Mouse (Mus musculus) heart, embryonic 14.5 days (tissue): ENCODE data around the gene Col5a1. TPM values are rescaled to one million over a fixed set of nuclear protein-coding genes. Genes with fewer than 3 reads are reported as not detected.

Source experiments
- ATAC-seq: fragments of 200-750 bp; cut with Nextera tagmentation; 2 replicates; pipeline ENCODE4 v1.8.0; 2017; ENCODE audit warnings: low read depth, moderate TSS enrichment; ENCODE audit not compliant: insufficient number of reproducible peaks, insufficient read depth, low FRiP score
- H3K27ac ChIP-seq, 2 experiments: fragments of 200-500 bp in 1 of 2; fragments of 300-500 bp in 1 of 2; sonication (generic) in 1 of 2; replicated peaks in 1 of 2; 2 replicates each; pipeline ENCODE4 v1.5.1; 2012 to 2014; ENCODE audit warnings: low read depth in 2 of 2, low read length in 2 of 2, control low read depth in 1 of 2, mild to moderate bottlenecking in 1 of 2, mixed read lengths in 1 of 2; ENCODE audit not compliant: control insufficient read depth in 1 of 2, insufficient read depth in 1 of 2
- H3K27me3 ChIP-seq: fragments of 300-500 bp; sonication (generic); 2 replicates; pipeline ENCODE4 v1.6.1; 2014; ENCODE audit warnings: mild to moderate bottlenecking, low read length, control low read depth; ENCODE audit not compliant: control insufficient read depth, insufficient read depth
- H3K36me3 ChIP-seq: fragments of 300-500 bp; sonication (generic); 2 replicates; pipeline ENCODE4 v1.6.1; 2014; ENCODE audit warnings: mild to moderate bottlenecking, control low read depth, low read length, mixed read lengths; ENCODE audit not compliant: control insufficient read depth, insufficient read depth
- H3K4me1 ChIP-seq, 2 experiments: fragments of 200-500 bp in 1 of 2; fragments of 300-500 bp in 1 of 2; sonication (generic) in 1 of 2; 2 replicates each; pipeline ENCODE4 v1.6.1; 2012 to 2014; ENCODE audit warnings: low read length in 2 of 2, control low read depth in 1 of 2, mixed read lengths in 1 of 2; ENCODE audit not compliant: control insufficient read depth in 2 of 2, insufficient read depth in 2 of 2
- H3K4me2 ChIP-seq: fragments of 300-500 bp; sonication (generic); 2 replicates; pipeline ENCODE4 v1.6.1; 2014; ENCODE audit warnings: mild to moderate bottlenecking, low read length
- H3K4me3 ChIP-seq, 2 experiments: fragments of 200-500 bp in 1 of 2; fragments of 300-500 bp in 1 of 2; sonication (generic) in 1 of 2; 2 replicates each; pipeline ENCODE4 v1.5.1; 2012 to 2014; ENCODE audit warnings: low read length in 2 of 2, mild to moderate bottlenecking in 2 of 2, control low read depth in 1 of 2, low read depth in 1 of 2, moderate library complexity in 1 of 2; ENCODE audit not compliant: control insufficient read depth in 1 of 2, insufficient read depth in 1 of 2
- H3K9ac ChIP-seq: fragments of 300-500 bp; sonication (generic); 2 replicates; pipeline ENCODE4 v1.6.1; 2014; ENCODE audit warnings: mild to moderate bottlenecking, low read length
- H3K9me3 ChIP-seq: fragments of 300-500 bp; sonication (generic); 2 replicates; pipeline ENCODE4 v1.6.1; 2016; ENCODE audit warnings: low read length, control low read depth; ENCODE audit not compliant: control insufficient read depth
- WGBS: fragments of 180-500 bp; shearing (Covaris S2); extraction: QIAGEN DNeasy Blood & Tissue Kit; methylation state at CpG from one replicate; pipeline ENCODE4 v1.1.7; 2014; 5-methylcytosine and 5-hydroxymethylcytosine counted together
- polyA plus RNA-seq: library from polyadenylated mRNA; unstranded; fragments of >200 nt; fragmentation: Nextera tagmentation; extraction: Ambion mirVana; gene quantifications from 2 replicates; pipeline ENCODE4 v1.2.1, GENCODE M21; 2014

Col5a1 gene
- polyA plus RNA-seq, 1 experiment from 2014 or later = 70.0 TPM

GRCm38 (mm10) chr2:27983884-27984283 lies 97.7 kb downstream of the Col5a1 start:
- 52% methylated on average over 3 of the region's 3 CpGs for WGBS

GRCm38 (mm10) chr2:27986751-27987150 lies 100.5 kb downstream of the Col5a1 start:
- Histone ChIP-seq H3K9me3 (no peaks in the 10 kb centered on the region), H3K36me3 (peaks cover 58% of the 10 kb centered on the region), H3K27me3 (no peaks in the 10 kb centered on the region), H3K4me3 (no peak overlapping the region), H3K4me1 (no peaks in the 10 kb centered on the region), H3K27ac (no peak overlapping the region), H3K9ac (no peak overlapping the region), H3K4me2 (no peak overlapping the region)
- no peak for ATAC-seq
- WGBS = 85% methylated on average over 4 of the region's 4 CpGs

More at GRCm38 (mm10) chr2:27983884-27984283, 97.7 kb downstream of the Col5a1 start:
- Histone ChIP-seq H3K36me3 (peaks cover 49% of the 10 kb centered on the region), H3K4me2 (no peak overlapping the region), H3K4me1 (no peaks in the 10 kb centered on the region), H3K9me3 (no peaks in the 10 kb centered on the region), H3K27me3 (no peaks in the 10 kb centered on the region), H3K27ac (no peak overlapping the region), H3K4me3 (no peak overlapping the region), H3K9ac (no peak overlapping the region)
- ATAC-seq = no peak

- H3K9me3 ChIP-seq = no peaks in the 10 kb centered on the region
- H3K4me2 ChIP-seq = no peak overlapping the region
- H3K4me3 ChIP-seq = no peak overlapping the region
- ATAC-seq = no peak
- H3K36me3 ChIP-seq = peaks cover 57% of the 10 kb centered on the region
- peaks cover 0 to 3% of the 10 kb centered on the region in 2 experiments; a peak in 1 of 4 replicates for H3K4me1 ChIP-seq
- H3K27me3 ChIP-seq = no peaks in the 10 kb centered on the region
- H3K27ac ChIP-seq = no peak overlapping the region
- 78% methylated on average over 11 of the region's 13 CpGs for WGBS
- H3K9ac ChIP-seq = no peak overlapping the region
Observed at GRCm38 (mm10) chr2:27990430-27991211, 104.4 kb downstream of the Col5a1 start.

GRCm38 (mm10) chr2:27993416-27993815 lies 107.2 kb downstream of the Col5a1 start:
- no peak overlapping the region for H3K4me2 ChIP-seq
- no peaks in the 10 kb centered on the region for H3K9me3 ChIP-seq
- H3K4me3 ChIP-seq = no peak overlapping the region
- whole genome bisulfite sequencing = 53% methylated on average over 5 of the region's 5 CpGs
- no peak overlapping the region for H3K27ac ChIP-seq
- no peak overlapping the region for H3K9ac ChIP-seq
- peaks cover 0 to 3% of the 10 kb centered on the region in 2 experiments; a peak in 1 of 4 replicates for H3K4me1 ChIP-seq
- no peak; the same call in 1 of the 2 replicates for ATAC-seq
- peaks cover 52% of the 10 kb centered on the region for H3K36me3 ChIP-seq
- no peaks in the 10 kb centered on the region for H3K27me3 ChIP-seq

GRCm38 (mm10) chr2:27999996-28000583 lies 113.9 kb downstream of the Col5a1 start:
- ATAC-seq = no peak
- peaks cover 62% of the 10 kb centered on the region for H3K36me3 ChIP-seq
- 80% methylated on average over 9 of the region's 9 CpGs for WGBS
- no peaks in the 10 kb centered on the region for H3K27me3 ChIP-seq
- H3K9me3 ChIP-seq = no peaks in the 10 kb centered on the region
- H3K4me3 ChIP-seq = no peak overlapping the region
- peaks cover under 1 to 1% of the 10 kb centered on the region in 2 experiments; a peak in 2 of 4 replicates for H3K4me1 ChIP-seq
- no peak overlapping the region for H3K4me2 ChIP-seq
- no peak overlapping the region for H3K27ac ChIP-seq
- no peak overlapping the region for H3K9ac ChIP-seq

- no peak for ATAC-seq
- H3K27ac ChIP-seq = no peak overlapping the region
- H3K27me3 ChIP-seq = no peaks in the 10 kb centered on the region
- no peak overlapping the region for H3K4me3 ChIP-seq
- WGBS = 73% methylated on average over 3 of the region's 3 CpGs
- H3K9me3 ChIP-seq = no peaks in the 10 kb centered on the region
- H3K36me3 ChIP-seq = peaks cover 59% of the 10 kb centered on the region
- H3K4me1 ChIP-seq = peaks cover 3 to 5% of the 10 kb centered on the region in 2 experiments; a peak in 2 of 4 replicates
- no peak overlapping the region for H3K9ac ChIP-seq
- H3K4me2 ChIP-seq = no peak overlapping the region
Observed at GRCm38 (mm10) chr2:28000660-28001059, 114.4 kb downstream of the Col5a1 start.

- Histone ChIP-seq H3K4me2 (no peak overlapping the region), H3K9me3 (no peaks in the 10 kb centered on the region), H3K9ac (no peak overlapping the region), H3K27ac (no peak overlapping the region), H3K4me3 (no peak overlapping the region), H3K4me1 (peaks cover 3 to 5% of the 10 kb centered on the region in 2 experiments; a peak in 2 of 4 replicates), H3K27me3 (no peaks in the 10 kb centered on the region), H3K36me3 (peaks cover 58% of the 10 kb centered on the region)
- no peak for ATAC-seq
- 92% methylated on average over 11 of the region's 11 CpGs for whole genome bisulfite sequencing
Observed at GRCm38 (mm10) chr2:28001206-28001605, 115.0 kb downstream of the Col5a1 start.
